Mouse (Mus musculus): ENCODE results near the gene Adgrl3. TPM values are rescaled to one million over a fixed set of nuclear protein-coding genes. Genes with fewer than 3 reads are reported as not detected.
"Not testable (repeated sequence)": the region's sequence is repeated elsewhere in the genome, so short reads cannot be mapped to it uniquely, and the experiment has no call there.

Gene Adgrl3
- total and polyA plus RNA-seq, 3 experiments: not detected

- H3K9me3 ChIP-seq (replicated peaks; ENCODE audit: insufficient read depth, low read length): no peaks in the 10 kb centered on the region
- no peak for DNase-seq (ENCODE audit: low read depth, low spot score)
- H3K4me1 ChIP-seq (ENCODE audit: control insufficient read depth in 1 of 2, insufficient read depth in 2 of 2, low read length in 2 of 2): no peaks in the 10 kb centered on the region
- TF ChIP-seq E2F4 (IDR thresholded peaks at IDR 0.05; ENCODE audit: borderline replicate concordance, low read depth, low read length): no peak
- TF ChIP-seq CHD2 (IDR thresholded peaks at IDR 0.05; ENCODE audit: low read length): no peak
- no peak for TF ChIP-seq MEF2A (IDR thresholded peaks at IDR 0.05; ENCODE audit: extremely low read depth, insufficient replicate concordance, low read depth, low read length, poor library complexity, severe bottlenecking)
- TF ChIP-seq ETS1 (IDR thresholded peaks at IDR 0.05; ENCODE audit: low read depth, low read length): no peak
- TF ChIP-seq UBTF (IDR thresholded peaks at IDR 0.05; ENCODE audit: borderline replicate concordance, insufficient read depth, low read depth, low read length): no peak
- H3K4me3 ChIP-seq (ENCODE audit: control insufficient read depth in 1 of 2, insufficient read depth in 1 of 2, low read depth in 2 of 2, low read length in 2 of 2): no peak overlapping the region
- H3K9ac ChIP-seq (ENCODE audit: control insufficient read depth, low read depth, low read length, poor library complexity, severe bottlenecking): no peak overlapping the region
- H3K36me3 ChIP-seq (ENCODE audit: control insufficient read depth in 1 of 2, insufficient read depth in 2 of 2, low read length in 2 of 2): no peaks in the 10 kb centered on the region
- H3K79me2 ChIP-seq (ENCODE audit: control insufficient read depth, insufficient read depth, low read length, poor library complexity): no peaks in the 10 kb centered on the region
- no peak overlapping the region for H3K27ac ChIP-seq (ENCODE audit: control insufficient read depth, low read depth, low read length)
- H3K27me3 ChIP-seq (ENCODE audit: control insufficient read depth in 1 of 2, insufficient read depth in 2 of 2, low read length in 2 of 2): no peaks in the 10 kb centered on the region
Observed at GRCm38 (mm10) chr5:81531639-81532038, 511.7 kb downstream of the Adgrl3 start.

GRCm38 (mm10) chr5:81550211-81550610, 530.3 kb downstream of the Adgrl3 start:
- H3K9ac ChIP-seq (ENCODE audit: control insufficient read depth, low read depth, low read length, poor library complexity, severe bottlenecking): no peak overlapping the region
- no peaks in the 10 kb centered on the region for H3K9me3 ChIP-seq (replicated peaks; ENCODE audit: insufficient read depth, low read length)
- no peak overlapping the region for H3K27ac ChIP-seq (ENCODE audit: control insufficient read depth, low read depth, low read length)
- no peaks in the 10 kb centered on the region for H3K27me3 ChIP-seq (ENCODE audit: control insufficient read depth in 1 of 2, insufficient read depth in 2 of 2, low read length in 2 of 2)
- H3K4me3 ChIP-seq (ENCODE audit: control insufficient read depth in 1 of 2, insufficient read depth in 1 of 2, low read depth in 2 of 2, low read length in 2 of 2): no peak overlapping the region
- TF ChIP-seq TCF12 (IDR thresholded peaks at IDR 0.05; ENCODE audit: low read depth, low read length) (no peak), CTCF (IDR thresholded peaks at IDR 0.05 in 2 of 3, conservative IDR thresholded peaks at IDR 0.05 in 1 of 3; ENCODE audit: control insufficient read depth in 1 of 3, insufficient read depth in 1 of 3, low read depth in 2 of 3, low read length in 3 of 3, poor library complexity in 1 of 3, severe bottlenecking in 1 of 3) (no peak), BHLHE40 (IDR thresholded peaks at IDR 0.05; ENCODE audit: borderline replicate concordance, low read depth, low read length) (no peak), UBTF (IDR thresholded peaks at IDR 0.05; ENCODE audit: borderline replicate concordance, insufficient read depth, low read depth, low read length) (no peak), POLR2AphosphoS2 (IDR thresholded peaks at IDR 0.05; ENCODE audit: low read length) (no peak), ZMIZ1 (IDR thresholded peaks at IDR 0.05; ENCODE audit: low read depth, low read length) (no peak), E2F4 (IDR thresholded peaks at IDR 0.05; ENCODE audit: borderline replicate concordance, low read depth, low read length) (no peak), TBP (IDR thresholded peaks at IDR 0.05; ENCODE audit: low read depth, low read length) (no peak), SMC3 (IDR thresholded peaks at IDR 0.05; ENCODE audit: low read depth, low read length) (no peak), NRF1 (IDR thresholded peaks at IDR 0.05; ENCODE audit: insufficient read depth, low read depth, low read length, poor library complexity, severe bottlenecking) (no peak), SIN3A (IDR thresholded peaks at IDR 0.05; ENCODE audit: low read length) (no peak), POLR2A (IDR thresholded peaks at IDR 0.05; ENCODE audit: control insufficient read depth in 1 of 2, insufficient read depth in 1 of 2, low read depth in 1 of 2, low read length in 2 of 2, poor library complexity in 1 of 2) (no peak), MAX (IDR thresholded peaks at IDR 0.05; ENCODE audit: low read length) (no peak), RCOR1 (IDR thresholded peaks at IDR 0.05; ENCODE audit: low read depth, low read length) (no peak), ETS1 (IDR thresholded peaks at IDR 0.05; ENCODE audit: low read depth, low read length) (no peak), CHD2 (IDR thresholded peaks at IDR 0.05; ENCODE audit: low read length) (no peak), MYC (IDR thresholded peaks at IDR 0.05; ENCODE audit: low read depth, low read length) (no peak)
- DNase-seq (ENCODE audit: low read depth, low spot score): no peak
- no peaks in the 10 kb centered on the region for H3K79me2 ChIP-seq (ENCODE audit: control insufficient read depth, insufficient read depth, low read length, poor library complexity)
- H3K4me1 ChIP-seq (ENCODE audit: control insufficient read depth in 1 of 2, insufficient read depth in 2 of 2, low read length in 2 of 2): no peaks in the 10 kb centered on the region
- no peaks in the 10 kb centered on the region for H3K36me3 ChIP-seq (ENCODE audit: control insufficient read depth in 1 of 2, insufficient read depth in 2 of 2, low read length in 2 of 2)

DNA sequence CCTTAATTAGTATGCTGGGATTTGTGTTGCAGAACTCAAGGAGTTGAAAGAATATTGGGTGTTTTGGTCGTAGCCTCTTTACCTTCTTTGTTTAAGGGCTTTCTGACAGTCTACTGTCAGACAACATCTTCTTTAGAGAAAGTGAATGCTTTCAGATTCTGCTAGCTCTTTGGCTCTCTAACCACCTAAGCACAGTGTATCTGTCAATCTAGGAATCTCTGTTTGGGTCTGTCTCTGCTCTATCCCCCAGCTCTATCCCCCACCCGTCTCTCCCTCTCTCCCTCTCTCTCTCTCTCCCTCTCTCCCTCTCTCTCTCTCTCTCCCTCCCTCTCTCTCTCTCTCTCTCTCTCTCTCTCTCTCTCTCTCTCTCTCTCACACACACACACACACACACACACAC, 535.2 kb downstream of the Adgrl3 start:
- H3K79me2 ChIP-seq (ENCODE audit: control insufficient read depth, insufficient read depth, low read length, poor library complexity); H3K36me3 ChIP-seq (ENCODE audit: control insufficient read depth in 1 of 2, insufficient read depth in 2 of 2, low read length in 2 of 2); H3K9me3 ChIP-seq (replicated peaks; ENCODE audit: insufficient read depth, low read length); H3K4me1 ChIP-seq (ENCODE audit: control insufficient read depth in 1 of 2, insufficient read depth in 2 of 2, low read length in 2 of 2); H3K27ac ChIP-seq (ENCODE audit: control insufficient read depth, low read depth, low read length); H3K9ac ChIP-seq (ENCODE audit: control insufficient read depth, low read depth, low read length, poor library complexity, severe bottlenecking); H3K4me3 ChIP-seq (ENCODE audit: control insufficient read depth in 1 of 2, insufficient read depth in 1 of 2, low read depth in 2 of 2, low read length in 2 of 2); H3K27me3 ChIP-seq (ENCODE audit: control insufficient read depth in 1 of 2, insufficient read depth in 2 of 2, low read length in 2 of 2); DNase-seq (ENCODE audit: low read depth, low spot score): not testable (repeated sequence)
